Mouse (Mus musculus) CD4-positive helper T cell, adult 2 months (primary cell): ENCODE measurements around the gene Slc9b2.

ENCODE experiments used
- DNase-seq: peaks from one replicate; pipeline ENCODE4 v3.0.0-alpha.2; 2012; ENCODE audit warnings: low read depth, missing footprints, low spot score

The Slc9b2 gene

GRCm38 (mm10) chr3:135312916-135313491 lies 5.5 kb downstream of the Slc9b2 start:
- DNase-seq = no peak

DNA sequence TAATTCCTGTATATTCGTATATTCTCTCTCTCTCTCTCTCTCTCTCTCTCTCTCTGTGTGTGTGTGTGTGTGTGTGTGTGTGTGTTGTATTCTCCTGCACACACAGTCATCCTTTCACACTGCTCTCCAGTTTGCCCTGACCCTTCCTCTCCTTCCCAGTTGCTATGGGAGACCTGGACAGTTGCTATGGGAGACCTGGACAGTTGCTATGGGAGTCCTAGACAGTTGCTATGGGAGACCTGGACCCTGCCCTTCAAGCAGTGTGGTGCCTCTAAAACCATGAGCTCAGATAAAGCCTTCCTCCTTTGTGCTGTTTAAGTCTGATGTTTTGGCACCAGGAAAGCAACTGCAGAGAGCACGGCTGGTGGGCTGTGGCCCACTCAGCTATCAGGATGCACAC lies 6.2 kb downstream of the Slc9b2 start:
- no peak for DNase-seq

- no peak for DNase-seq
Measured at GRCm38 (mm10) chr3:135314811-135315210, 7.3 kb downstream of the Slc9b2 start.

GRCm38 (mm10) chr3:135315720-135316425 lies 8.4 kb downstream of the Slc9b2 start:
- DNase-seq = no peak

DNA sequence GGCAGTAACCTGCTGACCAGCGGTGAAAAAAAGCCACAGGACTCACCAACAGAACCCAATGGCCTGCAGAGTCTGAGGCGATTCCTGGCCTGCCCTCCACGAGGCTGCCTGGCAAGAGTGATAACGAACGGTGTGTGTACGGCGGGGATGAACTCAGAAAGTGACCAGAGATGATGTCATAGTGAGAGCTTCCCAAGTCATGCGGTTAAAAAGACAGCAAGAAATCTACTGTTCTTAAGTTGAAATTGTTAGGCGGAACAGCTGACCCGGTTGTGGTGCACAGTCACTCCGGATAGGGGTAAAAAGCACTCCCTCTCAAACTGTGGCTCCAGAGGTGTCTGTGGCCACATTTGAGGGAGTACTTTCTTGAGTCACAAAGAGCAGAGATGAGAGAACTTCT lies 10.8 kb downstream of the Slc9b2 start:
- no peak for DNase-seq

DNA sequence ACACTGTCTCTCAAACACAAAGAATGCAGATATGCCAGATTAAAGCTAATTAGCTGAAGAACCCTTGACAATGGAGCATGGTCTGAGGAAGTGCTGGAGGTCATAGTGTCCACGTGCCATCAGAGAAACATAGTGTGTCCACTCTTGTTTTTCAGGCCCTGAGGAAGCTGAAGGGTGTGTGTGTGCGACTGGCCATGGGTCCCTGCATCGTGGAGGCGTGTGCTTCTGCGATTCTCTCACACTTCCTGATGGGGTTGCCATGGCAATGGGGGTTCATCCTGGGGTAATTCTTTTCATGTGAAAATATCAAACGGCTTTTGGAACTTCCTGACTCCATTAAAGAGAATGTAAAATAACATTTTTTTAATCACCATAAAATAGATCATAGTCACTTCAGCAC lies 16.9 kb downstream of the Slc9b2 start:
- peak; percentile 24 for DNase-seq

GRCm38 (mm10) chr3:135327176-135327575 lies 19.7 kb downstream of the Slc9b2 start:
- DNase-seq = no peak

DNA sequence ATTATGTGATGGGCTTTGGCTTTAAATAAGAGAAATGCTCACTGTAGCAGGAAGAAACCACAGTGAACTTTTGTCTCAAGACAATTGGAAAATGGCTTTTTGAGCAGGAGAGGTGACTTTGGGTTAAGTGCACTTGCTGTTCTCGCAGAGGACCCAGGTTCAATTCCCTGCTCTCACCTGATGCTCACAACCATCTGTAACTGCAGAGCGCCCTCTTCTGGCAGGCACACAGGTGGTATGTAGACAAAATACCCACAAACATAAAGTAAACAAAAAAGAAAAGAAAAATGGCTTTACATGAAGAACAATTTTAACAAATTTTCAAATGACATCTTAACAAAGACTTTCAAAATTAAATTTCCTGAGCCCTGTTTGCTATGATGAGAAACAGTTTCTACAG lies 20.1 kb downstream of the Slc9b2 start:
- peak; percentile 17 for DNase-seq

DNA sequence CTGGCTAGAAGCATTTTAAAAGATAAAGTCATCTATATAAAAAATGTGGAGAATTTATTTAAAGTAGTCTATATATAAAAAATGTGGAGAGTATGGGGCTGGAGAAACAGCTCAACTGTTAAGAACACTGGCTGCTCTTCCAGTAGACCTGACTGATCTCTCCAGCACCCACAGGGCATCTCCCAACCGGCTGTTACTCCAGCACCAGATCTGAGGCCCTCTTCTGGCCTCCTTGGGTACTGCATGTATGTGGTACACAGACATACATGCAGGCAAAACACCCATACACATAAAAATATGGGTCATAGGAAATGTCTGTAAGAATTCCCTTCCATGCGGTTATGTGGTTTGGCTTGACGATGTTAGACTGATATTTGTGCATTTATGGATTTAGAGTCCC lies 21.1 kb downstream of the Slc9b2 start:
- DNase-seq = peak; percentile 69

- no peak for DNase-seq
Measured at GRCm38 (mm10) chr3:135332691-135333090, 25.2 kb downstream of the Slc9b2 start.

- no peak for DNase-seq
Measured at GRCm38 (mm10) chr3:135333763-135334162, 26.3 kb downstream of the Slc9b2 start.

- DNase-seq = no peak
Measured at GRCm38 (mm10) chr3:135347739-135348264, 40.3 kb downstream of the Slc9b2 start, which contains the start of gene Slc9b1. TSS of gene Slc9b1 (plus strand) at chr3:135348029.

DNA sequence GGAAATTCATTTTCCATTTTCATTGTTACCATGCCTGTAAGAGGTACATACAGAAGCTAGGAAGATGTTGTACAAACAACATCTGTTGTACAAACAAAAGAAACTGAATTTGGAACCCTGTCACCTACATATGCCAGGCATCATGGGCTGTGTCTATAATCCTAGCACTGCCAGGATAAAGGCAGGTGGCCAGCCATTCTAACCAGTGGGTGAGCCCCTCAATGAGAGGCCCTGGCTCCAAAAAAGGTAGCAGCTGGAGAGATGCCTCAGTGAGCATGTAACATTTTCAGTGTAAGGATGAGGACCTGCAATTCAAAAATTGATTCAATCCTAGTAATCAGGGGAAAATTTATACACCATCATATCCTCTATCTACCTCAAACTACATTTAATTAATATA lies 41.5 kb downstream of the Slc9b2 start:
- no peak for DNase-seq

DNA sequence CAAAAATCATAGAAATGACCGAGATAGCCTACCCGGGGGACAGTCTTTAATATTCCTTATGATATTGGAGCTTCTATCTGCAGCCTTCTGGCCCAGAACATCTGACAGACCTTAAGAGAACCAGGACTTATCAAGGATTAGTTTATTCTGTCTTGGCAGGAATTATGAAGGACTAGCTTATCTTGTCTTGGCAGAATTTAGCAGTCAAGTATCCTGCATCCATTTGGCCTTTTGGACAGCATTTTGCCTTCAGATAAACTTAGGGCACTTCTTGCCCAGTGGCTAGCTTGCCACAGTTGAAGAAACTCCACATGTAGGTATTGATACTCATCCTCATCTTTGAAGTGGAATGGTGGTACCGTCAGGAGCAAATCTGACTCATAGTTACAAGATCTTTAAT lies 44.4 kb downstream of the Slc9b2 start:
- no peak for DNase-seq

DNA sequence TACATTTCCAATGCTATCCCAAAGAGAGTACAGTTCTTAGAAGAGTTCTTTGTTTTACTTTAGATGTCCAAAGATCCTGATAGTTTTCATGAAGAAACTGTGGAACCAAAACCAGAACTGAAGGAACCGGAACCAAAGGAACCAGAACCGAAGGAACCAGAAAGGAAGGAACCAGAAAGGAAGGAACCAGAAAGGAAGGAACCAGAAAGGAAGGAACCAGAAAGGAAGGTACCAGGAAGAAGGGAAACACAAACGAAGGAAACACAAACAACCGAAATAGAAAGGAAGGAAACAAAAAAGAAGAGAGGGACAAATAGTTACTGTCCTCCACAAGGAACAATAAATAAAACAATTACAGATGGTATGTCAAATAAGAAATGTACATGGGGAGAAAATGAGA lies 49.9 kb downstream of the Slc9b2 start:
- DNase-seq = no peak

DNA sequence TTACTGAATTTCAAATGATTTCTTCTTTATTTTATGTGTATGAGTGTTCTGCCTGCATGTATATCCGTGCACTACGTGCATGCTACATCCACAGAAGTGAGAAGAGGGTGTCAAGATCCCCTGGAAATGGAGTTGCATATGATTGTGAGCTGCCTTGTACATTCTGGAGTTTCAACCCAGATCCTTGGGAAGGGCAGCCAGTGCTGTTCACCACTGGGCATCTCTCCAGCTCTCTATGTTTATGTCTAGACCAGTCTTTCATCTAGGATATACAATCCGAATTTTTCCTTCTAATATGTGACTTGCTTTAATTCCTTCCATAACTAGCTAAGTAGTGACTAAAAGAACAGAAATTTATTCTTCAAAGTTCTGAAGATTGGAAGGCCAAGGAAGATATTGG lies 68.3 kb downstream of the Slc9b2 start:
- no peak for DNase-seq

DNA sequence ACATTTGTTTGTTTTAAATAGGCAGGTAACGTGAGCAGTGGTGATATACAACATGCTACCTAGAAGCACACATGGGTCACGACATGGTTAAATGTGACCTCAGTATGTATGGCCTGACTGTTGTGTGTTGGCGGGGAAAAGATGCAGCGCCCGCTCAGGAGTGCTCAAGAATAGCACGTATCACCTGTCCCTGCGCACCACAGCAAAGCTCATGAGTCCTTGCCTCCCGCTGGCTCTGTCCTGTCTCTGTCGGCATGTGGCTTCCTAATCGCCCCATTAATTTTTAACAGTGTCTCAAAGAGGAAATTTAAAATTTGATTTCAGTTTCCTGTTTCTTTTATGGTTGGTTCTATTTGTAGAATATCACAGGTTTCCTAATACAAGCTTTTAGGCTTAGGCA lies 69.9 kb downstream of the Slc9b2 start:
- DNase-seq = no peak

- DNase-seq = no peak
Measured at GRCm38 (mm10) chr3:135379868-135380267, 72.4 kb downstream of the Slc9b2 start.

- no peak for DNase-seq
Measured at GRCm38 (mm10) chr3:135393186-135393585, 85.7 kb downstream of the Slc9b2 start.
